Mouse (Mus musculus) MEL (cell line): ENCODE measurements around the gene Prodh2. TPM values are rescaled to one million over a fixed set of nuclear protein-coding genes. Genes with fewer than 3 reads are reported as not detected.

Experiments used
- DNase-seq: peaks from one replicate; pipeline ENCODE4 v3.0.0; 2011; ENCODE audit warnings: low read depth, low spot score
- H3K27ac ChIP-seq: 2 replicates; pipeline ENCODE4 v1.5.1; 2012; ENCODE audit warnings: low read depth, mild to moderate bottlenecking, control low read depth, low read length, moderate library complexity; ENCODE audit not compliant: control insufficient read depth
- H3K27me3 ChIP-seq, 2 experiments: fragments of 150-350 bp in 1 of 2; sonication (generic) in 1 of 2; 2 replicates each; pipeline ENCODE4 v1.6.1; 2012; ENCODE audit warnings: low read length in 2 of 2, mild to moderate bottlenecking in 2 of 2, improper control_type of control experiment in 1 of 2, moderate library complexity in 1 of 2; ENCODE audit not compliant: insufficient read depth in 2 of 2, control insufficient read depth in 1 of 2
- H3K36me3 ChIP-seq, 2 experiments: 2 replicates each; pipeline ENCODE4 v1.6.1; 2012 to 2014; ENCODE audit warnings: low read length in 2 of 2, improper control_type of control experiment in 1 of 2, inconsistent platforms in 1 of 2, mild to moderate bottlenecking in 1 of 2; ENCODE audit not compliant: insufficient read depth in 2 of 2, control insufficient read depth in 1 of 2
- H3K4me1 ChIP-seq, 2 experiments: fragments of 150-350 bp in 1 of 2; sonication (generic) in 1 of 2; 2 replicates each; pipeline ENCODE4 v1.6.1; 2012; ENCODE audit warnings: low read length in 2 of 2, improper control_type of control experiment in 1 of 2, mild to moderate bottlenecking in 1 of 2; ENCODE audit not compliant: insufficient read depth in 2 of 2, control insufficient read depth in 1 of 2
- H3K4me3 ChIP-seq, 2 experiments: fragments of 150-350 bp in 1 of 2; sonication (generic) in 1 of 2; 2 replicates each; pipeline ENCODE4 v1.5.1; 2012; ENCODE audit warnings: low read depth in 2 of 2, low read length in 2 of 2, mild to moderate bottlenecking in 2 of 2, moderate library complexity in 2 of 2, control low read depth in 1 of 2, improper control_type of control experiment in 1 of 2; ENCODE audit not compliant: control insufficient read depth in 1 of 2, insufficient read depth in 1 of 2
- H3K79me2 ChIP-seq: 2 replicates; pipeline ENCODE4 v1.6.1; 2012; ENCODE audit warnings: mild to moderate bottlenecking, low read length, moderate library complexity; ENCODE audit not compliant: control insufficient read depth, poor library complexity, insufficient read depth
- H3K9ac ChIP-seq: 2 replicates; pipeline ENCODE4 v1.6.1; 2012; ENCODE audit warnings: low read depth, mild to moderate bottlenecking, control low read depth, low read length, moderate library complexity; ENCODE audit not compliant: control insufficient read depth, poor library complexity, severe bottlenecking
- H3K9me3 ChIP-seq: fragments of 150-350 bp; sonication (generic); replicated peaks from 2 replicates; pipeline ENCODE4 v1.6.1; 2012; ENCODE audit warnings: mild to moderate bottlenecking, low read length, improper control_type of control experiment, moderate library complexity; ENCODE audit not compliant: insufficient read depth
- BHLHE40 ChIP-seq: IDR thresholded peaks from 2 replicates; pipeline ENCODE4 v1.6.1; 2012; ENCODE audit warnings: low read depth, mild to moderate bottlenecking, inconsistent platforms, low read length, improper control_type of control experiment, borderline replicate concordance
- CHD1 ChIP-seq: IDR thresholded peaks from 2 replicates; pipeline ENCODE4 v1.6.1; 2012; ENCODE audit warnings: low read depth, mild to moderate bottlenecking, inconsistent platforms, low read length, improper control_type of control experiment
- CHD2 ChIP-seq: IDR thresholded peaks from 2 replicates; pipeline ENCODE4 v1.6.1; 2011; ENCODE audit warnings: low read length, improper control_type of control experiment
- CTCF ChIP-seq, 3 experiments: IDR thresholded peaks in 2 of 3; conservative IDR thresholded peaks in 1 of 3; 2 replicates each; pipeline ENCODE4 v1.5.1; 2011 to 2012; ENCODE audit warnings: low read length in 3 of 3, low read depth in 2 of 3, mild to moderate bottlenecking in 2 of 3, improper control_type of control experiment in 1 of 3, inconsistent platforms in 1 of 3, mixed read lengths in 1 of 3, moderate library complexity in 1 of 3; ENCODE audit not compliant: control insufficient read depth in 1 of 3, insufficient read depth in 1 of 3, poor library complexity in 1 of 3, severe bottlenecking in 1 of 3
- E2F4 ChIP-seq: IDR thresholded peaks from 2 replicates; pipeline ENCODE4 v1.6.1; 2011; ENCODE audit warnings: low read depth, low read length, improper control_type of control experiment, borderline replicate concordance
- ELF1 ChIP-seq: IDR thresholded peaks from 2 replicates; pipeline ENCODE4 v1.6.1; 2014; ENCODE audit warnings: low read depth, mild to moderate bottlenecking, inconsistent platforms, low read length, improper control_type of control experiment, moderate library complexity
- EP300 ChIP-seq, 2 experiments: IDR thresholded peaks; 2 replicates each; pipeline ENCODE4 v1.6.1; 2011; ENCODE audit warnings: improper control_type of control experiment in 2 of 2, low read length in 2 of 2, low read depth in 1 of 2, mild to moderate bottlenecking in 1 of 2
- HCFC1 ChIP-seq: IDR thresholded peaks from 2 replicates; pipeline ENCODE4 v1.6.1; 2012; ENCODE audit warnings: low read depth, mild to moderate bottlenecking, inconsistent platforms, low read length, improper control_type of control experiment, moderate library complexity
- MAX ChIP-seq: IDR thresholded peaks from 2 replicates; pipeline ENCODE4 v1.6.1; 2011; ENCODE audit warnings: low read length, improper control_type of control experiment
- MEF2A ChIP-seq: IDR thresholded peaks from 2 replicates; pipeline ENCODE4 v1.6.1; 2014; ENCODE audit warnings: low read depth, mild to moderate bottlenecking, inconsistent platforms, low read length, improper control_type of control experiment; ENCODE audit not compliant: poor library complexity, insufficient replicate concordance, severe bottlenecking; ENCODE audit errors: extremely low read depth
- MYC ChIP-seq: IDR thresholded peaks from 2 replicates; pipeline ENCODE4 v1.6.1; 2011; ENCODE audit warnings: low read depth, mild to moderate bottlenecking, low read length, improper control_type of control experiment, moderate library complexity
- NELFE ChIP-seq: IDR thresholded peaks from 2 replicates; pipeline ENCODE4 v1.6.1; 2011; ENCODE audit warnings: low read depth, low read length, improper control_type of control experiment
- NRF1 ChIP-seq: IDR thresholded peaks from 2 replicates; pipeline ENCODE4 v1.6.1; 2014; ENCODE audit warnings: low read depth, mild to moderate bottlenecking, inconsistent platforms, low read length, improper control_type of control experiment, moderate library complexity; ENCODE audit not compliant: poor library complexity, insufficient read depth, severe bottlenecking
- POLR2A ChIP-seq, 2 experiments: IDR thresholded peaks; 2 replicates each; pipeline ENCODE4 v1.6.1; 2011 to 2012; ENCODE audit warnings: low read length in 2 of 2, mild to moderate bottlenecking in 2 of 2, control low read depth in 1 of 2, improper control_type of control experiment in 1 of 2, low read depth in 1 of 2, moderate library complexity in 1 of 2; ENCODE audit not compliant: control insufficient read depth in 1 of 2, insufficient read depth in 1 of 2, poor library complexity in 1 of 2
- RAD21 ChIP-seq: IDR thresholded peaks from 2 replicates; pipeline ENCODE4 v1.6.1; 2011; ENCODE audit warnings: mild to moderate bottlenecking, low read depth, low read length, improper control_type of control experiment
- RCOR1 ChIP-seq: IDR thresholded peaks from 2 replicates; pipeline ENCODE4 v1.6.1; 2012; ENCODE audit warnings: low read depth, mild to moderate bottlenecking, inconsistent platforms, low read length, improper control_type of control experiment
- SIN3A ChIP-seq: IDR thresholded peaks from 2 replicates; pipeline ENCODE4 v1.6.1; 2012; ENCODE audit warnings: low read length, improper control_type of control experiment, inconsistent platforms
- SMC3 ChIP-seq: IDR thresholded peaks from 2 replicates; pipeline ENCODE4 v1.6.1; 2011; ENCODE audit warnings: low read depth, low read length, improper control_type of control experiment
- TAL1 ChIP-seq: IDR thresholded peaks from 2 replicates; pipeline ENCODE4 v1.6.1; 2012; ENCODE audit warnings: mild to moderate bottlenecking, inconsistent platforms, low read length, moderate library complexity, mixed read lengths
- TCF12 ChIP-seq: IDR thresholded peaks from 2 replicates; pipeline ENCODE4 v1.6.1; 2014; ENCODE audit warnings: low read depth, mild to moderate bottlenecking, inconsistent platforms, low read length, improper control_type of control experiment, moderate library complexity
- USF1 ChIP-seq: IDR thresholded peaks from 2 replicates; pipeline ENCODE4 v1.6.1; 2014; ENCODE audit warnings: low read depth, mild to moderate bottlenecking, inconsistent platforms, low read length, improper control_type of control experiment, moderate library complexity
- ZC3H11A ChIP-seq: IDR thresholded peaks from 2 replicates; pipeline ENCODE4 v1.6.1; 2012; ENCODE audit warnings: low read depth, mild to moderate bottlenecking, inconsistent platforms, low read length, improper control_type of control experiment
- polyA plus RNA-seq, 2 experiments: library from polyadenylated mRNA; stranded (reverse) in 1 of 2; unstranded in 1 of 2; fragments of >175 nt in 1 of 2; fragments of >200 nt in 1 of 2; gene quantifications; 2 replicates each; pipeline versions ENCODE4 v1.2.1 to v1.2.4; 2012; ENCODE audit warnings: low replicate concordance in 2 of 2, low read depth in 1 of 2; ENCODE audit not compliant: insufficient read length in 2 of 2, insufficient read depth in 1 of 2, missing spikeins in 1 of 2
- total RNA-seq: library from RNA; depleted of rRNA; stranded (reverse); fragments of 300-350 nt; gene quantifications from 2 replicates; pipeline ENCODE4 v1.2.3, GENCODE M21; 2012

The Prodh2 gene
- total and polyA plus RNA-seq, 3 experiments: not detected

DNA sequence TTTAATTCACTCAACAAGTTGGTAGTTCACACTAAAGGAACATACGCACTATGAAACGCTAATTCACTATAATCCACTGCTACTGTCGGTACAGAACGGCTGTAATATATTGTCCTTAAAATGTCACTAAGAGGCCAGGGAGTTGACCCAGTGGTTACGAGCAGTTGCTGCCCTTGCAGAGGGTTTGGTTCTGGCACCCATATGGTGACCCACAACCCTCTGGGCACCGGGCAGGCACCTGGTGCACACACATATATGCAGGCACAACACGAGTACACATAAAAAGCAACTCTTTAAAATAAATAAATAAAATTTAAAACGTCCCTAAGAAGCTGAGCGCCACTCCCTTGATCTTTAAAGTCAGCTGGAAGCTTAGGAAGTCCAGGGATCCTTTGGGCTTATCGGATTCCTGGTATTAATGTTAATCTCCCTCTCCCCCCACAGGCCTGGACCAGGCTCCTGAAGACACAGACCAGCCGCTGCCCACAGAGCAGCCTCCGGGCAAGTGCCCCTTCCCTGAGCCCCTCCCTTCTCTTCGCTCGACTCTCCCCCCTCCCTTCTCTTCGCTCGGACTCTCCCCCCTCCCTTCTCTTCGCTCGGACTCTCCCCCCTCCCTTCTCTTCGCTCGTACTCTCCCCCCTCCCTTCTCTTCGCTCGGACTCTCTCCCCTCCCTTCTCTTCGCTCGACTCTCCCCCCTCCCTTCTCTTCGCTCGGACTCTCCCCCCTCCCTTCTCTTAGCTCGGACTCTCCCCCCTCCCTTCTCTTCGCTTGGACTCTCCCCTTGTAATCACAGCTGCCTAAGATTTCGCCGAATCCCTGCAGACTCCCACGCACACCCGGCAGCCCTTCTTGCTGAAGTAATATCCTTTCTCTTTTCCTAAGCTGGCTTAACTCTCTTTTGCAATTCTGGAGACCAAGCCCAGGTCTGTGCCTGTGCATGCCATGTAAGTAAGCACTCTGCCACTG, 15.7 kb upstream of the Prodh2 start:
- Histone ChIP-seq H3K9me3 (no peaks in the 10 kb centered on the region), H3K36me3 (no peaks in the 10 kb centered on the region), H3K27ac (no peak overlapping the region), H3K9ac (no peak overlapping the region), H3K79me2 (no peaks in the 10 kb centered on the region), H3K27me3 (peaks cover 0 to 1% of the 10 kb centered on the region in 2 experiments; a peak in 2 of 4 replicates), H3K4me1 (no peaks in the 10 kb centered on the region), H3K4me3 (no peak overlapping the region)
- DNase-seq: no peak
- TF ChIP-seq ZC3H11A (no peak), CHD2 (no peak)

DNA sequence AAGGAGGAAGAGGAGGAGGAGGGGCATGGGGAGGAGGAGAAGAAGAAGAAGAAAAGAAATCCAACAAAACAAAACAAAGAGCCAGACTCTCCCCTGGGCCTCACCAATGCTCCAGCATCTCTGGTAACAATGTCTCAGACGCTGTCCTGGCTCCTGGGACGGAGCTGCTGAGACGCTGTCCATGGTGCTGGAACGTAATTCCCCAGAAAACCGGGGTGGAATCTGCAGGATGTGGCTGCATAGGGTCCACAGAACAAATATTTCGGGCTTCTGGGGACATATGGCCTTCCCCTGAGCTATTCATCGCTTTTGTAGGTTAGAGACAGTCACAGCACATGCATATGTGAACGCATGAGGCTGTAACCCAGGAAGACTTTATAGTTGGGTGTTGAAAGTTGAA, 9.2 kb upstream of the Prodh2 start:
- no peak overlapping the region for H3K27ac ChIP-seq
- no peak overlapping the region for H3K9ac ChIP-seq
- TF ChIP-seq BHLHE40 (no peak), E2F4 (no peak)
- DNase-seq: peak; percentile 56
- no peaks in the 10 kb centered on the region for H3K9me3 ChIP-seq
- no peaks in the 10 kb centered on the region for H3K4me1 ChIP-seq
- H3K79me2 ChIP-seq: no peaks in the 10 kb centered on the region
- no peak overlapping the region for H3K4me3 ChIP-seq
- peaks cover 0 to 1% of the 10 kb centered on the region in 2 experiments; a peak in 2 of 4 replicates for H3K27me3 ChIP-seq
- H3K36me3 ChIP-seq: no peaks in the 10 kb centered on the region

DNA sequence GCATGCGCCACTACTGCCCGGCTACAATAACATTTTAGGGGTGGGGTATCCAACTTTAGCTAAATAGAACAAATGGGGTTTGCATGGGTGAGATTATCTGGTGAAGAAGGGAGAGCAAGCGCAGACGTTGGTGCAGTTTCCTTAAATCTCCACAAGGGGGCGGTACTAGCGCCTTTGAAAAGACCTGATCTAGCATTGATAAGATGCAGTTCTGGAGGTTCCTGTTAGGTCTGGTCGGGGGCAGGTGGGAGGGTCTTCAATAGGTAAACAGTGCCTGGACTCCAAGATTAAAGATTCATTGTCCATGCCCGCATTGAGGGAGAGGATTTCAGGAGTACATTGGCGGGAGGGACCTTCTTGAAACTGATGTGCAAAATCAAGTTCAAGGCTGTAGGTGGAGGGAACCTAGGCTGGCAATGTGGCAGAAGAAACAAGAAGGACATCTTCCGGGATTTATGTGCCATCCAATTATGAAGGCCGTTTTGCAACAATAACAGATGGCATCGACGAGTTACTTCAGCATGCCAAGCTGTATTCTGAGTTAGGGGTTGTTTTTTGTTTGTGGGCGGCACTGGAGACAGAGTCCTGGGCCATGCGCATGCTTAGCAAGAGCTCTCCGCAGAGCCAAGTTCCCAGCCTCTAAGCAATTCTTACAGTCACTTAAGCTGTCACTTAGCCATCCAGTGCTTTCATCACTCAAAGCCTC, 3.0 kb upstream of the Prodh2 start:
- peak; percentile 72 for DNase-seq
- Histone ChIP-seq H3K4me1 (no peaks in the 10 kb centered on the region), H3K36me3 (no peaks in the 10 kb centered on the region), H3K4me3 (no peak overlapping the region), H3K27ac (no peak overlapping the region), H3K27me3 (no peaks in the 10 kb centered on the region), H3K9ac (no peak overlapping the region), H3K9me3 (no peaks in the 10 kb centered on the region), H3K79me2 (no peaks in the 10 kb centered on the region)
- TF ChIP-seq TAL1 (no peak), HCFC1 (no peak), ZC3H11A (peak; percentile 52; the same call in 1 of the 2 replicates), CTCF (IDR thresholded peaks at IDR 0.05 in 2 of 3, conservative IDR thresholded peaks at IDR 0.05 in 1 of 3; ENCODE audit: control insufficient read depth in 1 of 3, insufficient read depth in 1 of 3, low read depth in 2 of 3, low read length in 3 of 3, poor library complexity in 1 of 3, severe bottlenecking in 1 of 3) (peak; percentile 73 to 81 (median 80)), MEF2A (no peak), TCF12 (no peak), ELF1 (no peak), RAD21 (peak; percentile 62), NRF1 (no peak), SIN3A (no peak), RCOR1 (no peak), SMC3 (peak; percentile 71), CHD2 (no peak), BHLHE40 (no peak), MYC (no peak), E2F4 (no peak), MAX (no peak), POLR2A (IDR thresholded peaks at IDR 0.05; ENCODE audit: control insufficient read depth in 1 of 2, insufficient read depth in 1 of 2, low read depth in 1 of 2, low read length in 2 of 2, poor library complexity in 1 of 2) (no peak), USF1 (no peak), EP300 (IDR thresholded peaks at IDR 0.05; ENCODE audit: low read depth in 1 of 2, low read length in 2 of 2) (no peak), CHD1 (no peak), NELFE (no peak)
